Mouse (Mus musculus): ENCODE measurements around the gene Gtse1. TPM values are rescaled to one million over a fixed set of nuclear protein-coding genes. Genes with fewer than 3 reads are reported as not detected.

Gene Gtse1
- 6.4 TPM for polyA plus RNA-seq (2017; shearing (Covaris generic))

DNA sequence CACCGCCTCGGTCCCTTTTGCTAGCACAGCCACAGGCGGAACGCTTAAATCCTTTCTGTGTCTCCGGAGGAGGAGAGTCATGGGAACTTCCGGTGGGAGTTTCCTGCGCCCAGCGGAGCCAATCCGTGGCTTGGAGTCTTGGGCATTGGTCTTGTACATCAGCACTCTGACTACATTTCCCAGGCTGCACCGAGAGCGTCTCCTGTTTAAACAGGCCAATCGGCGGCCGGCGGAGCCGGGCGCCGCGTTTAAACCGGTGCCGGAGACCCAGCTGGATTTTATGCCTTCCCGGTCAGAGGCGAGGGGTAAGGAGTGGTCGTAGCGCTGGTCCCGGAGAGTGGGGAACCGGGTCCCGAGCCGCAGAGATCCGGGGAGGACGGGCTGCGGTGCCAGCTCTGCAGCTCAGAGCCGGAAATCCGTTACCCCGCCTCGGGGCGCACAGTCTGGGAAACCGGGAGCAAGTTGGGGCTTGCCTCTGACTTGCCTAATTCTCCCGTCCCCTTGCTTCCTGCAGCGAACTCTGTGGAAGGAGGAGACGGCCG, at the start of gene Gtse1:
Gene Gtse1, plus strand, starts transcription at position 256 of the 542 bp plus-strand sequence.

DNA sequence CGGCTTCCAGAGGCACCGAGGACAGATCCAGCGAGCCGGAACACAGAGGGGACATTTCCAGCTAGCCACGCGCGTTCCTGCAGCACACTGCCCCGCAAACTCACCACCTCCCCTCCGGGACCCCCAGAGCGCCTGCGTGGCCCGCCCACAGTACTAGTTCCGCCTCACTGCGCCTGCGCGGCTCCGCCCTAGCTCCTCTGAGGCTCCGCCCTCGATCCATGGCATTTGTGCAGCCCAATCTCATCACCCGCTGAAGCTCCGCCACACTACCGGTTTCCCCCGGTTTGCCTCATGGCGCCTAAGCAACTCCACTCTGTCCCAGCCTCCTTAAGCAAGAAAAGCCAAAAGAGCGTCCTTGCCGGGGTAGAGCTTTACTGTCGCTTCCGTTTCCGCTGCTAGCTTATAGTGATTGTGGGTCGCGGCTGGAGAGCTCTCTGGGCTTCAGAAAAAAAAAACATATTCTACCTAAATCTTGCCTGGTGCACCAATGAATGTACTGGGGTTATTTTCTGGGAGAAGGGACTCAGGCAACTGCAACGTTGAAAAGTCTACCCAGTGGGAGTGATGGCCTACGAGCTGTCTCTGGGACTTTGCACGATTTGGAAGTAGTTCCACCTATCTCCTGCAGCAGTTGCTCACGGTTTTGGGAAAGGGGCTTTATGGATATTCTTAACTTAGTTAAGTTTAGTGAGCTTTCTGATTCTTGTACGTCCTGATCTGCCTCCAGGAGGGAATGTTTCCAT, 47.8 kb upstream of the Gtse1 start, which contains the start of gene Cdpf1:
Gene Cdpf1, minus strand, starts transcription at position 163 of the 743 bp plus-strand sequence.

DNA sequence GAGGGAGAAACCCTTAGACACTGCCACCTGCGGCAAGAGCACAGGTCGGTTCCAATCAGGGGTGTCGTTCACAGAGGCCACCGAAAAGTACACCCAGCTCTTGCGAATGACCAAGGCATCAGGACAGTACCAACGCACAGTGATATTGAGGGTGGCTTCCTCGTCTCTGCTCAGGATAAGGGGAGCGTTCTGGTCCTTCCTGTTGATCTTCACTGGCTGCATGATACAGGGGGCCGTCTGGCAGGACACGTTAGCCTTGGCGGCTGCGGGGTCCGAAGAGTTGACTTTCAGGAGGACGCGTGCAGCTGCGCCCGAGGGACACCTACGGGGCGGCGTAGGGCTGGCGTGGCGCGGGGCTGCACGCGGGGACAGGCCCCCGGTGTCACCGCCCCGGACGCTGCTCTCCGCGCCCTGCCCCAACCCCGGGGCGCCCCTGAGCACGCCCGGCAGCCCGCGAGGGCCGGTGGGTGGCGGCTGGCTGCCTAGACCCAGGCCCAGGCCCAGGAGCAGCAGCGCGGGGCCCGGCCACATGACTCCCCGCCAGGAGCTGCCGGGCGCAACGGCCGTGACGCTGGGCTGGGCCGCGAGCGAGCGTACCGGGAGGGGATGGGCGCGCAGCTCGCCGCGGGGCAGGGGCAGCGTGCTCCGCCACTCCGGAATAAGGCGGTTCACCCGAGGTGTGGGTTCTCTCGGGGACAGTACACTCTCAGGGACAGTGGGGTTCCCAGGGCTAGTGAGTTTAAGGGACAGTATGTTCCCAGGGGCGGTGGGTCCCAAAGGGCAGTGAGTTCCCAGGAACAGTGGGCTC, 38.1 kb upstream of the Gtse1 start, which contains the start of gene Pkdrej:
Gene Pkdrej, minus strand, starts transcription at position 532 of the 808 bp plus-strand sequence.

DNA sequence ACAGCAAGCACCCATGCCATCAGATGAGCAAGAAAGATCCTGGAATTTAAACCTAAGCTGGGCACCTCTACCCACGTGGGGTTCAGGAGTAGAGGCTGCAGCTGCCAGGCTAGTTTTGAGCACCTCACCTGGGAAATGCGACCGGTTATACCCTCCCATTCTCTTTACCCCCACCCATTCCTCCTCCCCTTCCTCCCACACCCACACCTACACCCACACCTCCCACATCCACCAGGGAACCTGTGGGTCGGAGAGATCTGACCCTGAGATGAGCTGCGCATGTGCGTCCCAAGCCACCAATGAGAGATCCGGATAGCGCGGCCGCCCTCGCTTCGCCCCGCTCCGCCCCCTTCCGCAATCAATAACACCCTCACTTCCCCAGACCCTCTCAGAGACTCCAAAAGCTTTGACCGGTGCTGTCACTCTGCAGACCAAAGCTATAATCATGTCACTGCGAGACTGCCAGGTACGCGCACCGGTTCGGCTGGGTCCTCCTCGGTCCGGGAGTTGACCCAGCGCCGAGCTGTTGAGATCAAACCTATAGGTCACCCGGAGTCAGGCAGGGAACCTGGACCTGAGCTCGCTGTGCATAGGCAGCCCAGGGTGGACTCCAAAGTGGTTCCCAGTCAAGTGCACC, 27.5 kb upstream of the Gtse1 start, which contains the start of gene Ttc38:
Gene Ttc38, plus strand, starts transcription at position 353 of the 637 bp plus-strand sequence.

GRCm38 (mm10) chr15:85878848-85879497, 19.4 kb downstream of the Gtse1 start, which contains the start of gene Trmu:
Gene Trmu (plus strand): TSS chr15:85879312.

Other genes with a start within 250 kb of the Gtse1 start
- gene Ppara, start 124.8 kb upstream of the Gtse1 start, polyA plus RNA-seq (2017; shearing (Covaris generic)): not detected
- gene Cdpf1, start 48.0 kb upstream of the Gtse1 start, polyA plus RNA-seq (2017; shearing (Covaris generic)): 39.9 TPM
- not detected for gene Pkdrej, start 38.0 kb upstream of the Gtse1 start, polyA plus RNA-seq (2017; shearing (Covaris generic))
- gene Ttc38, start 27.4 kb upstream of the Gtse1 start, polyA plus RNA-seq (2017; shearing (Covaris generic)): 28.6 TPM
- 59.7 TPM for gene Trmu, start 19.6 kb downstream of the Gtse1 start, polyA plus RNA-seq (2017; shearing (Covaris generic))
- gene Celsr1, start 174.0 kb downstream of the Gtse1 start, polyA plus RNA-seq (2017; shearing (Covaris generic)): 1.3 TPM
- 26.3 TPM for gene Gramd4, start 197.9 kb downstream of the Gtse1 start, polyA plus RNA-seq (2017; shearing (Covaris generic))

Data from inflammation-experienced regulatory T-cells, adult 16 weeks (primary cell).